Mouse (Mus musculus) limb, embryonic 14.5 days (tissue): ENCODE data around the gene Tldc2. TPM values are rescaled to one million over a fixed set of nuclear protein-coding genes. Genes with fewer than 3 reads are reported as not detected.

ENCODE experiments used
- ATAC-seq: fragments of 200-750 bp; cut with Nextera tagmentation; 2 replicates; pipeline ENCODE4 v1.8.0; 2017; ENCODE audit warnings: low read depth, moderate number of reproducible peaks, moderate TSS enrichment; ENCODE audit not compliant: low FRiP score
- DNase-seq: peaks from one replicate; pipeline ENCODE4 v3.0.0-alpha.2; 2015; ENCODE audit warnings: low spot score
- H3K27ac ChIP-seq: fragments of 300-500 bp; sonication (generic); replicated peaks from 2 replicates; pipeline ENCODE4 v1.5.1; 2014; ENCODE audit warnings: low read depth, mild to moderate bottlenecking, low read length, moderate library complexity, mixed read lengths
- H3K27me3 ChIP-seq: fragments of 300-500 bp; sonication (generic); 2 replicates; pipeline ENCODE4 v1.6.1; 2014; ENCODE audit warnings: low read length, mixed read lengths; ENCODE audit not compliant: control insufficient read depth, insufficient read depth
- H3K36me3 ChIP-seq: fragments of 300-500 bp; sonication (generic); 2 replicates; pipeline ENCODE4 v1.6.1; 2014; ENCODE audit warnings: mild to moderate bottlenecking, low read length, moderate library complexity, mixed read lengths; ENCODE audit not compliant: control insufficient read depth, insufficient read depth
- H3K4me1 ChIP-seq: fragments of 300-500 bp; sonication (generic); 2 replicates; pipeline ENCODE4 v1.6.1; 2014; ENCODE audit warnings: antibody characterized with exemption, low read length, mixed read lengths; ENCODE audit not compliant: control insufficient read depth, insufficient read depth
- H3K4me2 ChIP-seq: fragments of 300-500 bp; sonication (generic); replicated peaks from 2 replicates; pipeline ENCODE4 v1.6.1; 2014; ENCODE audit warnings: low read depth, mild to moderate bottlenecking, low read length, moderate library complexity; ENCODE audit not compliant: severe bottlenecking
- H3K4me3 ChIP-seq: fragments of 300-500 bp; sonication (generic); replicated peaks from 2 replicates; pipeline ENCODE4 v1.5.1; 2014; ENCODE audit warnings: low read length
- H3K9ac ChIP-seq: fragments of 300-500 bp; sonication (generic); 2 replicates; pipeline ENCODE4 v1.6.1; 2014; ENCODE audit warnings: mild to moderate bottlenecking, low read depth, low read length, moderate library complexity; ENCODE audit not compliant: severe bottlenecking
- H3K9me3 ChIP-seq: fragments of 300-500 bp; sonication (generic); 2 replicates; pipeline ENCODE4 v1.6.1; 2016; ENCODE audit warnings: low read length; ENCODE audit not compliant: control insufficient read depth
- POLR2A ChIP-seq: fragments of 200-500 bp; IDR thresholded peaks from 2 replicates; pipeline ENCODE4 v1.8.0; 2012; ENCODE audit warnings: inconsistent platforms, mild to moderate bottlenecking, moderate library complexity, borderline replicate concordance; ENCODE audit not compliant: insufficient read depth, insufficient read length; ENCODE audit errors: extremely low read depth
- WGBS: fragments of 180-500 bp; shearing (Covaris S2); extraction: QIAGEN DNeasy Blood & Tissue Kit; methylation state at CpG from one replicate; pipeline ENCODE4 v1.1.7; 2014; 5-methylcytosine and 5-hydroxymethylcytosine counted together
- polyA plus RNA-seq, 2 experiments: library from polyadenylated mRNA; depleted of rRNA in 1 of 2; stranded (reverse) in 1 of 2; unstranded in 1 of 2; fragments of >200 nt; fragmentation: Nextera tagmentation in 1 of 2; extraction: Ambion mirVana in 1 of 2; gene quantifications; 2 replicates each; pipeline versions ENCODE4 v1.2.1 to v1.2.3; 2012 to 2014

Gene Tldc2
- polyA plus RNA-seq, 2 experiments: not detected

DNA sequence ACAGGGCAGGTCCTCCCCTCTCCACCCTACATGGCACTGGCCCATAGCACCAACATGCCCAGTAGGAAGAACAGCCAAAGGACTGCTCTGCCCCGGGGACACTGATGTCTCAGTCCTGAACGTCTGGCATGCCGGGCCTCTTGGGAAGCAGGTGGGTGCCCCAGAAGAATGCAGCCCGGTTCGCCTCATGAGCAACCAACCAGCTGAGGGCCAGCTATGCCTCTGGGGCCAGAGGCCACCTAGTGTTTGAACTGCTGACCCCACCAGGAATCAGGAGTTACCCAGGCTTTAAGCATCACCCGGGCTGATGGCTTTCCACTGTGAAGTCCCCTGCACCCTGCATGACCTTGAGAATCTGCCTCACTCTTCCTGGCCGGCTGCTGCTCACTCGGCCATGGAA, 34.4 kb upstream of the Tldc2 start:
- no peaks in the 10 kb centered on the region for H3K9me3 ChIP-seq
- no peak overlapping the region for H3K4me3 ChIP-seq
- WGBS: 87% methylated on average over 8 of the region's 8 CpGs
- no peak overlapping the region for H3K9ac ChIP-seq
- ATAC-seq (no peak), DNase-seq (no peak)
- H3K4me2 ChIP-seq: no peak overlapping the region
- H3K27me3 ChIP-seq: no peaks in the 10 kb centered on the region
- no peak for TF ChIP-seq POLR2A
- peaks cover 67% of the 10 kb centered on the region for H3K36me3 ChIP-seq
- no peak overlapping the region for H3K27ac ChIP-seq
- H3K4me1 ChIP-seq: peaks cover 7% of the 10 kb centered on the region; the same call in 1 of the 2 replicates

DNA sequence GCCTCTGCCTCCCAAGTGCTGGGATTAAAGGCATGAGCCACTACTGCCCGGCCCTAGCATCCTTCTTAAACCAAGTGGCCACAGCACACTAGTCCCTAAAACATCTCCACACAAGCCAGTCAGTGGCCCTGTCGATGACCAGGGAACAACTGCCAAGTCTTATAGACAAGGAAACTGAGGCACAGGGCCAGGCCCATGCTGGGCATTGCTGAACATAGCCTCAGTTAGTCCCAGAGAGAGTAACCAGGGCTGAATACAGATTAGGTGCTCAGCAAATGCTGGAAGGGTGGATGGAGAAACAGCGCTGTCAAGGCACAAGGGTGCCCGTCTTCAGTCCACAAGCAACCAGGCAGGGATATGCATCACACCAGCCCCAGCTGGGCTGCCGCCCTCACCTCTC, 33.7 kb upstream of the Tldc2 start:
- no peak for TF ChIP-seq POLR2A
- H3K4me2 ChIP-seq: no peak overlapping the region
- H3K4me1 ChIP-seq: peaks cover 10% of the 10 kb centered on the region
- H3K4me3 ChIP-seq: no peak overlapping the region
- peaks cover 67% of the 10 kb centered on the region for H3K36me3 ChIP-seq
- no peak for DNase-seq
- H3K27ac ChIP-seq: no peak overlapping the region
- H3K9me3 ChIP-seq: no peaks in the 10 kb centered on the region
- 98% methylated on average over 5 of the region's 5 CpGs for WGBS
- no peaks in the 10 kb centered on the region for H3K27me3 ChIP-seq
- no peak overlapping the region for H3K9ac ChIP-seq
- no peak for ATAC-seq

DNA sequence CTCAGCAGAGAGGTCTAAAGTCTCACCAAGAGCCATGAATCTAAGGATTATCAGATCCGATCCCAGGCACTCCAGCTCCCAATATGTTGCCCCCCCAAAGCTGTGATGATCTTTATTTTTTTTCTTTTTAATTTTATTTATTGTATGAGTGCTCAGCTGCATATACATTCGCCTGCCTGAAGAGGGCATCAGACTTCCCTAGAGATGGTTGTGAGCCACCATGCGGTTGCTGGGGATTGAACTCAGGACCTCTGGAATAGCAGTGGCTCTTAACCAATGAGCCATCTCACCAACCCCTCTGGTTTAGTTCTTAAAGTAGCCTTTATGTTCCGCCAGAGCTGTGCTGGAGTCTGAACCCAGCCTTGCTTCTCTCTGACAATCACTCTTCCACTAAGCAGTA, 33.1 kb upstream of the Tldc2 start:
- Histone ChIP-seq H3K27ac (no peak overlapping the region), H3K27me3 (no peaks in the 10 kb centered on the region), H3K9me3 (no peaks in the 10 kb centered on the region), H3K4me3 (no peak overlapping the region), H3K36me3 (peaks cover 61% of the 10 kb centered on the region), H3K4me2 (no peak overlapping the region), H3K9ac (no peak overlapping the region), H3K4me1 (peaks cover 16% of the 10 kb centered on the region)
- 79% methylated on average over 4 of the region's 4 CpGs for WGBS
- DNase-seq (no peak), ATAC-seq (no peak)
- no peak for TF ChIP-seq POLR2A

DNA sequence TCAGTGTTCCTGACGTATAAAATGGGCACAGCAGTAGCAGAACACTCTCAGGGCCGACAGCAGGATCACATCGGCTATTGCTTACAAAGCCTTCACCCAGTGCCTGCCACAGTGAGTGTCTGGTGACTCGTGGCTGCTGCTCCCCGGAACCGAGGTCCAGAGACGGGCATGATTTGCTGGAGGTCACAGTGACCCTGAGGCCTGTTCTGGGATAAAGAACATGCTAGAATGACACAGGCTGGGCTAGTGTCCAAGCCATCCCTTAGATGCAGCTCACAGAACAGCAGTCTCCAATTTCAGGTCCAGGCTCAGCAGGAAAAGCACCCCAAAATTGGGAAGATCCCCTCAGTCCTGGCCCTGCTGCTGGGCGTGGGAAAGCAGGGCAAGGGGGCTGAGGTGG, 32.6 kb upstream of the Tldc2 start:
- H3K4me2 ChIP-seq: no peak overlapping the region
- no peak for TF ChIP-seq POLR2A
- H3K4me1 ChIP-seq: peaks cover 21% of the 10 kb centered on the region
- H3K27me3 ChIP-seq: no peaks in the 10 kb centered on the region
- 90% methylated on average over 8 of the region's 8 CpGs for WGBS
- H3K4me3 ChIP-seq: no peak overlapping the region
- H3K36me3 ChIP-seq: peaks cover 63% of the 10 kb centered on the region
- H3K9me3 ChIP-seq: no peaks in the 10 kb centered on the region
- DNase-seq (no peak), ATAC-seq (no peak)
- no peak overlapping the region for H3K9ac ChIP-seq
- 0 out of 2 replicates have a peak overlapping the region, but pooled peaks have one; percentile 66 for H3K27ac ChIP-seq

DNA sequence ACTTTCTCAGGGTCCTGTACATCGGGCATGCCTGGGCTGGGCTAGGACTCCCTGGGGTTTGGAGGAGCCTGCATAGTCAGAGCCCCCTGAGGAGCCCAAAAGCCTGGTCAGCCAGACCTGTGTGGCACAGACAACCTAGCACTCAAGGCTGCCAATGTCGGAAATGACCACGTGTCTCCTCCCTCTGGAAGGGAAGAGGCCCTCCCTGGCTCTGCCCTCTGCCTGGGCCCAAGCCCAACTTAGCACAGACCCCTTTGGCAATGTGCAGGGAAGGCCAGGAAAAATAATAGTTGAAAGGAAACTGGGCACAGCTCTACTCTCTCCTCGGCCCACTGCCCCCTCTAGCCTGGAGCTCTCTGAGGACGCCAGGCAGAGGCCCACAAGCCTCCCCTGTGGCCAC, 32.0 kb upstream of the Tldc2 start:
- peaks cover 63% of the 10 kb centered on the region for H3K36me3 ChIP-seq
- H3K27ac ChIP-seq: peak overlapping the region; percentile 66
- no peaks in the 10 kb centered on the region for H3K9me3 ChIP-seq
- DNase-seq (no peak), ATAC-seq (no peak)
- no peak overlapping the region for H3K9ac ChIP-seq
- TF ChIP-seq POLR2A: no peak
- no peak overlapping the region for H3K4me3 ChIP-seq
- 44% methylated on average over 5 of the region's 5 CpGs for WGBS
- no peaks in the 10 kb centered on the region for H3K27me3 ChIP-seq
- no peak overlapping the region for H3K4me2 ChIP-seq
- peaks cover 23% of the 10 kb centered on the region for H3K4me1 ChIP-seq

DNA sequence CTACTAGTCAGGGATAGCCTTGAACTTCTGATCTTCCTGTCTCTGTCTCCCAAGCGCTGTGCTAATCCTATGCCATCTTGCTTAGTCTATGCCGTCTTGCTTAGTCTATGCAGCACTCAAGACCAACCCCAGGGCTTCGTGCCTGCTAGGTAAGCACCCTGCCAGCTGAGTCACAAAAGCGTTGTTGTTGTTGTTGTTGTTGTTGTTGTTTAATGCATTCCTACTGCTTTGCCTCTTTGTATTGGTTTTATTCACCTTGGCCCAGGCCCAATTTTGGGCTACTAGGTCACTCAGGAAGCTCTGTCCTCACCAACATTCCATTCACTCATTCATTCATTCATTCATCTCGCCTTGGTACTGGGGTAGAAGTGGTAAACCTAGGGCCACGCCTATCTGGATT, 31.1 kb upstream of the Tldc2 start:
- Histone ChIP-seq H3K27me3 (no peaks in the 10 kb centered on the region), H3K4me2 (no peak overlapping the region), H3K36me3 (peaks cover 64% of the 10 kb centered on the region), H3K9me3 (no peaks in the 10 kb centered on the region), H3K4me1 (peaks cover 23% of the 10 kb centered on the region), H3K9ac (no peak overlapping the region), H3K4me3 (no peak overlapping the region), H3K27ac (0 out of 2 replicates have a peak overlapping the region, but pooled peaks have one; percentile 66)
- ATAC-seq: no peak
- WGBS: 89% methylated on average over 6 of the region's 6 CpGs
- TF ChIP-seq POLR2A: no peak
- DNase-seq: no peak
